Mouse (Mus musculus): ENCODE measurements around the gene Ptprd.

The Ptprd gene

DNA sequence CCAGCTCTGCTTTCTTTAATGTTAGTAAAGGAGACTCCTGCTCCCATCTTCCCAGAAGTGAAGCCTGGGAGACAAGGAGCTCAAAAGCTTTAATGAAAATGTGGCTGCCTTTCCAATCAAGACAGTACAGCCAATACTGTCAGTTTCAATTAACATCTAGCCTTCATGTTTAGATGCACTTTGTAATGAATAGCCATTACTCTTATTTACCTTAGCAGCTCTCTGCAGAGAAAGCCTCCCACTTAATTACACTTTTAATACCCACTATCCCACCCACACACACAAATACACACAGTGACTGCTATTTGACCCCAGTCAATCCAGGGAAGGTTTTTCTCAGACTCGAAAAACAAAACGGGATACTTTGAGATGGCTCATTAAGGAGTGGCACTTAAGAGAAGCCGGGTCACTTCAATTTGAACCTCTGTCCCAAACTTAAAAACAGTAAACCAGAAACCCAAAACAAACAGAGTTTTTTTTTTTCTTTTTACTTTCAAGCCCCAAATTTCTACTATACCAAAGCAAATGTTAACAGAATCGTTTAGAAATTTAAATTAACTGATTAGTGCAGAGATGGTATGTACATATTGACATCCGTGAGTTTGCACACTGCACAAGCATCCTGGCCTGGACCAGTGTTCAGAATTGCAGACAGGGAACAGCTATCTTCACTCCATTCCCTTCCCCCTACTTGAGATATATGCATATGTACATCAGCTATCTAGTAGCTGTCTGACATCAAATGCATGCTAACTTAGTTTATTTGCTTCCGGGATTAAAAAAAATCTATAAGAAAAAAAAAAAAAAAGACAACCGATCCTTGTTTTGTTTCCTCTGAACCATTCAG, 1824.6 kb downstream of the Ptprd start:
- no peak for DNase-seq (ENCODE audit: low read depth)

GRCm38 (mm10) chr4:76385818-76386217, 1825.9 kb downstream of the Ptprd start:
- DNase-seq (ENCODE audit: low read depth), result no peak

- DNase-seq (ENCODE audit: low read depth), result no peak
These were observed 1831.3 kb downstream of the Ptprd start for GRCm38 (mm10) chr4:76380312-76380917.

DNA sequence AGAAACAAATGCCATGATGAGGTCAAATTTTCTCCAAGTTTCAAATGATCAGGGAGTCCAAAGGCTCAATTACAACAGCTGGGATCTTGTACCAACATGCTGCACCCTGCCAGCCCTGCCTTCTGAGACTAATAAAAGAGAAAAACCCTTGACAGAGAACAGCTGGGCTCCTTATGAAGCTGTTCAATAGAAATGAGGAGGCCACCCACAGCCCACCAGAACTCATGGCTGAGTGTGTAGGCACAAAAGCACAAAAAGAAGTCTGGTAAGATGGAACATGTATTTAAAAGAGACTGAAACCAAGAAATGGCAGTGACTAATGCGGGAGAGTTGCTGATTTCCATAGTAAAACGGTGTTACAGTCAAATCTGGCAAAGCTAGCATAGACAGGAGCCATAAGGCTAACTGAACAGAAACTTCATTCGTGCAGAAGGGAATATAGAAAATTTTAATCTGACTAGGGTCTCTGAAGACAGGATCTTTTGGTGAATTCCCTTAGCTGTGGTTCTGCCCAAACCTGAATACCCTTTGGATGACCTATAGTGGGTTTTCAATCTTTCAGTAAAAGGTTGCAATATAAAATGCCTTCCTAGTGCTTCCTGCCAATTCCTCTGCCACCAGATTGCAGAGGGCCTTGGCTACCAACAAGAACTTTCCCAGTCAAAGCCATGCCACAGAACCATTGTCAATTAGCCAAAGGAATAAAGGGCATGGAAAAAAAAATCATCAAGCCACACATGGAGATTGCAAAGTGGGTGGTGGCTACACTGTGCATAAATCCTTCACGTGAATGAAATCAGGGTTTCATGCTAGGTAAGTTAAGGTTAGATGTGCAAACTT, 1841.5 kb downstream of the Ptprd start:
- no peak for DNase-seq (ENCODE audit: low read depth)

DNA sequence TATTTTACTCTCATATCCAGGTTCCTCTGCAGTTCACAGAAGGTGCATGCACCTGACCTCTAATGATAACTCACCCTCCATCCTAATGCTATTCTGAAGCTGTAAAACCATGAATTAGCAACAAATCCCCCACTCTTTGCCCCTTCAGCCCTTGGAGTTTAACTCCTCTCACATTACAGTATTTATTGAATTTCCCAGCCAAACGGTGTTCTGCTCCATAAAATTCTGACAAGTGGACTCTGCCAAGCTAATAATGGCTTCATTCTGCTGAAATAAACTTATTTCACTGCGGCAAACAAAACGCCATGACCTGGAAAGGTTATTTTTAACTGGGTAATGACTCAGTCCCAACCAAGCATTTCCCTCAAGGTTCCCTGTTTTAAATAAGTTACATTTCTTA, 1842.7 kb downstream of the Ptprd start:
- no peak for DNase-seq (ENCODE audit: low read depth)

DNA sequence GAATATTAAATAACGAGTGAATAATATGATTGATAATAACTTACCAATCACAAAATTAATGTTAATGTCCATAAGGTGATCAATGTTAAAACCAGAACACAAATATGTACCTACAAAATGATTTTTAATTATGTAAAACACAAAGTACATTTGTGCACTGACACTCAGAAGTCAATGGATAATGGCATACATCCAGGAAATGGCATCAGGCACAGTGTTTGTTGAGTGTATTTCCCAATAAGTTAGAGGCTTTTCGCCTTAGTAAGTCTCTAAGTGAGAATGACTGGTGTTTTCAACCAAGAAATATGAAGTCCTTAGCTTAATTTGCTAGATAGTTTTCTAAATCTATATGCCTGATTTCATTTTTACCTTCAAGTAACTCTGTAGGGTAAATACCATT, 1843.5 kb downstream of the Ptprd start:
- DNase-seq (ENCODE audit: low read depth), result no peak

DNA sequence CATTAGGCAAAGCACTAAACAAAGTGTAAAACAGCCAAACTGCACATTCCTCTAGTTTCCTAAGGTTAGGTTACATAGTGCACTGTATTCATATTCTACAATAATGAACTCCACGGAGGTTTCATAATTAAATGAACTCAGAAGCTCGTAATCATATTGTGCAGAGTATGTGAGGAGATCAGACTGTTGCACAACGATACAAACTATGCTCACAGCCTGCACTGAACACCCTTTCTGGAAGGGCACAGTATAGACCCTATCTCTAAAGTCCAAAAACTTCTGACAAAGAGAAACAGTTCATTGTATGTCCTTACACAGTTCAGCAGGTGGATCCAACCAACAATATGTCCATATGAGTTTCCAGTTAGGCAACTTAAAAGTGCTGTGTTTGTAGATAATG, 1844.5 kb downstream of the Ptprd start:
- DNase-seq (ENCODE audit: low read depth), result no peak

GRCm38 (mm10) chr4:76365871-76366270, 1845.9 kb downstream of the Ptprd start:
- DNase-seq (ENCODE audit: low read depth), result no peak

- DNase-seq (ENCODE audit: low read depth), result no peak
These were observed 1850.2 kb downstream of the Ptprd start for GRCm38 (mm10) chr4:76361546-76361945.

DNA sequence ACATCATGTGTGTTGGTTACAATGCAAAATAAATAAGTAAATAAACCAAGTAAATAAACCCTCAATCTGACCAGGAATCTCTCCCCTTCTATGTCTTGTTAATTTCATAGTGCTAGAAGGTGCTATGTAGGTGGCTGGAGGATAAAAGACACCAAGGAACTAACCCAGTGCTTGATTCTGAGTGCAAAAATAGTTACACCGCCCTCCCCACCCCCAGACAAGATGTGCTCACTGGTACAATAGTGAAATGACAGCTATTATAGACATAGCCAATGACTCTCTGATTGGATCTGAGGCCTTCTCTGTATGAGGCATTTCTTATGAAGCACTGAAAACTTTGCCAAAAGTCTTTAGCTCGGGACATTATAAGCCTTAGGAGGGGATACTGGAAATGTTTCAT, 1857.6 kb downstream of the Ptprd start:
- no peak for DNase-seq (ENCODE audit: low read depth)

GRCm38 (mm10) chr4:76352468-76352867, 1859.3 kb downstream of the Ptprd start:
- no peak for DNase-seq (ENCODE audit: low read depth)

- DNase-seq (ENCODE audit: low read depth), result no peak
These were observed 1860.4 kb downstream of the Ptprd start for GRCm38 (mm10) chr4:76351201-76351979.

- no peak for DNase-seq (ENCODE audit: low read depth)
These were observed 1861.4 kb downstream of the Ptprd start for GRCm38 (mm10) chr4:76350241-76350962.

DNA sequence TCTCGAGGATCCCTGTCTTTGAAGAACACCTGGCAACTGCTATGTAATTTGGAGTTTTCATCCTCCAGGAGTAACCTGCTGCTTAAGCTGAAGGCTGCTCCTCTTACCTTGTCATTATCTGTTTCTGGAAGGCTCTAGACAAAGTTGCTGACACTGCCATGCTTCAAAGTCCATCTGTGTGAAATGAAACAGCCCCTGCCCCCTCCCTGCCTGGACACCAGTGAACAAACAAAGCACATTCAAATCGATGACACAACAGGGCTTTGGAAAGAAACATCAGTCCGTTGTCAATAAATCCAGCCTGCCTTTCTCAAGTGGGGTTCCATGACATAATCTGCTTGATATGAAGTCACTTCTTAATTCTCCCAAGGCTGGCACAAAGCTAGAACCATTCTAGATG, 1867.7 kb downstream of the Ptprd start:
- no peak for DNase-seq (ENCODE audit: low read depth)

- DNase-seq (ENCODE audit: low read depth), result no peak
These were observed 1873.8 kb downstream of the Ptprd start for GRCm38 (mm10) chr4:76337926-76338325.

DNA sequence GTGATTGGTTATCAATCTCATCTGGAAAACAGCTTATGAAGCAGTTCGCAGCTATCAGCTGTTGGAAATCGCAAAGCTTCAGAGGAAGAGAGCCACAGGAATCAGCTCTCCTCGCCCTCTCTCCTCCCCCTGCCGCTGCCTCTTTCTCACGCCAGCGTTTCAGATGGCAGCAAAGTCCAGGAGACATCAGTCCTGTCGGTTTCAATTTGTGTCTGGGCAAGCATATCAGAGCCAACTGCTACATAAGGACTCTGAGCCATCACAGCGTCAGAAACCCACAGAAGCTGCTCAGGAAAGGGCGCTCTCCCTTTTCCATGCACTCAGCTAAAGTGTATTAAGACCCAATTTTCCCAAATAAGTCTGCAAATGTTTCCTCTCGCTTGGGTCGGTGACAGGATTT, 1884.4 kb downstream of the Ptprd start:
- DNase-seq (ENCODE audit: low read depth), result no peak

DNA sequence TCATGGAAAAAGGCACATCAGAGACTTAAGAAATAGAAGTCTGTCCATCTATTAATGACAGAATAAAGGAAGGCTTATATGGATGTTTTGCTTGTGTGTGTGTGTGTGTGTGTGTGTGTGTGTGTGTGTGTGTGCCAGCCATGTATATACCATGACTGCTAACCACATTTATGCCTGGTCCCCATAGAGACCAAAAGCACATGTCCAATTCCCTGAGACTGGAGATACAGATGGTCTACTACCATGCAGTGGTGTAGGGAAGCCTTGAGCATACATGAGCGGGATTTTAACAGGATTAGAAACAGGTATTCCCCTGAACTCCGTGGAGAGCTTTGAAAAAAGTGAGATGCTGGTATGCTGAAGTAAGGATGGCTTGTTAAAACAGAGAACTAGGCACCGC, 1886.1 kb downstream of the Ptprd start:
- no peak for DNase-seq (ENCODE audit: low read depth)

GRCm38 (mm10) chr4:76324928-76325327, 1886.8 kb downstream of the Ptprd start:
- DNase-seq (ENCODE audit: low read depth), result no peak

DNA sequence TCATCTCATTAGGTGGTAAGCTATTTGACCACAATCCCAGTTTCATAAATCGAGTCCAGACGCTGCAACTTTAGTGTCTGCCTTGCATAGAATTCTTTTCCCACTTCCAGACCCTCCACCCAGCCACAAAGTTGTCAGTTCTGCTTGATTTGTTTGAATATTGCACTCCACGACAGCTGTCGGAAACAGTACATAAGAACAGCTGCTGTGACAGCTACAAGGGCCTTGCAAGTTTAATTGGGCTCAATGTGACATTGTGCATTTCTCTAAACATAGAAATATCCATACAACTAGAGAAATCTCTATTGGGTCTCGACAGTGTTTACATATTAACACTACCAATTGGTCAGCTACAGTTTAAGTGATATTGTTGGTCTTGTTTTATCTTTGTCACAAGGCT, 1887.3 kb downstream of the Ptprd start:
- no peak for DNase-seq (ENCODE audit: low read depth)

DNA sequence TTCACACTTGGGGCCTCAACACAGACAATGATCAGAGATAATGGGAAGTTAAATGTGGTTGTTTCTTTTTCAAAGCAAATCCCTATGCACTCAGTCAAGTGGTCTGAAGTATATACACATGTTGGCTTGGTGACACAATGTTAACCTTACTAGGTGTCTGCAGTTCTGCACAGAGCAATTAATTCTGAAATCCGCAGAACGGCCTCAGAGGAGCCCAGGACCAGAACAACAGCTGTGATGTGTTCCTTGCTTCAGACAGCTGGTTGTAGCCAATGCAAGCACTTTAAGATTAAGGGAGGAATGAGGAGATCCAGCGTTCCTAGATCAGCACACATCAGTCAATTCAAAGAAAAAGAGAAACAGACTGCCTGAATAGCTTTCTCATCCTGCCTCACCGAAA, 1891.9 kb downstream of the Ptprd start:
- no peak for DNase-seq (ENCODE audit: low read depth)

- no peak for DNase-seq (ENCODE audit: low read depth)
These were observed 1895.8 kb downstream of the Ptprd start for GRCm38 (mm10) chr4:76315977-76316376.

Measured in c-Kit-positive CD71-positive TER-119-negative erythroid progenitor cells, embryonic 14.5 days (primary cell).